Mouse (Mus musculus) bone marrow, adult 2 months (tissue): Measurements from ENCODE around the gene Ugt1a6b.

Source experiments
- CTCF ChIP-seq: fragments of 200-500 bp; IDR thresholded peaks from 2 replicates; pipeline ENCODE4 v1.5.1; 2011; ENCODE audit warnings: low read length, control low read depth; ENCODE audit not compliant: control insufficient read depth, insufficient read depth
- POLR2A ChIP-seq: fragments of 200-500 bp; IDR thresholded peaks from 2 replicates; pipeline ENCODE4 v1.6.1; 2011; ENCODE audit warnings: low read depth, mild to moderate bottlenecking, control low read depth, low read length, borderline replicate concordance; ENCODE audit not compliant: control insufficient read depth

DNA sequence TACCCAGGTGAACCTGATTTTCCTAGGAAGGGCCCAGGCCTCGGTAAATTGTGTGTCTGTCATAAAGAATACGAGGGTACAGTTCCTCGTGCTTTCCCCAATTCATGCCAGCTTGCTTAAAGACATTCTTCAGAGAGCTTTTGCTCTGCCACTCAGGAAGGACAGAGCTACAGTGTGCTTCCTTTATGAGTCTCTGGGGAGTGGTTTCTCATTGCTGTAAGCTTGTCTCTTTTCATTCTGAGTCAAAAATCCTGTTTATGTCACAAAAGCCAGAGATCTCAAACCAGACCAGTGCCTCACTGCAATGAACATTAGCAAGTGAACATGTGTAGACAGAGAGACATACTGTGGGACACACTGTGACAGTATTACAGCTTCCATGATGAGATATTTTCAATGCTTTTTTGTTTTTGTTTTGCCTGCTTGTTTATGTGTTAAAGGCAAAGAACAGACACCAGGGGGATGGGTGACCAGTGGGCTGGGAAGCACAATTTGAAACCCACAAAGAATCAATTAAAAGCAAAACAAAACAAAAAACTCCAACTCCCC is 30.9 kb downstream of the Ugt1a6b start:
- TF ChIP-seq CTCF = no peak
- TF ChIP-seq POLR2A = no peak
